Mouse (Mus musculus) mammary gland, adult 2 months (tissue): ENCODE results near the gene Tdrd1. TPM values are rescaled to one million over a fixed set of nuclear protein-coding genes. Genes with fewer than 3 reads are reported as not detected.

Experiments
- polyA plus RNA-seq: library from polyadenylated mRNA; depleted of rRNA; stranded (reverse); fragments of >200 nt; gene quantifications from 2 replicates; pipeline ENCODE4 v1.2.3, GENCODE M21; 2012; ENCODE audit warnings: low replicate concordance; rRNA removed

The Tdrd1 gene
- not detected in 2 replicates for polyA plus RNA-seq

GRCm38 (mm10) chr19:56826047-56826631 is at the start of gene Tdrd1:
Gene Tdrd1 (plus strand): TSS chr19:56826209.

DNA sequence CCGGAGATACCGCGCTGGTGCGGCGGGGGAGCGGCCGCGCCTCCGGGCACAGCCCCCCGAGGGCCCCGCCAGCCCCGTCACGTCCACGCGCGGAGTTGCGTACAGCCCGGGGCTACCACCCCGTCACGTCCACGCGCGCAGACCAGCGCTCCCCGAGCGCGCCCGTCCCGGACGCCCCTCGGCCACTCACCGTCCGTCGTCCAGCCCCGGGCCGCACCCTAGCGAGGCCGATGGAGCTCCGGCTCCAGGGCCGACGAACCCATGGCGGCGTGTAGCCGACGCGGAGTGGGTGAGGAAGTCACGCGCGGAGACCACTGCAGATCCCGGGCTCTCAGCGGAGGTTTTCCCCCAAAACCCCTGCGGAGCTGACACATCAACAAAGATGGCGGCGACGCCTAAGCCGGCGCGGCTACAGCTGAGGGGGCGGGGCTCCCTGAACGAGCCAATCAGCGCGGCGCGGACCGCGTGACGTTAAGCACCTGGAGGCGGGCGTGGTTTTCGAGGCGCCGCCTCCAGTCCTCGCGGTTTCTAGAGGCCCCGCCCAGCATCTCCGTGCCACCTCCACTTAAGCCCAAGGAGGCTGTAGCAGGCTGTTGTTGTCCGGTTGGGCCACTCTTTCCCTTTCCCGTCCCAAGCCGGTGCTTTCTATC is 4.1 kb upstream of the Tdrd1 start, which contains the start of gene Ccdc186:
Ccdc186 (minus strand) TSS at position 393 of the 650 bp plus-strand sequence.

GRCm38 (mm10) chr19:56873816-56874600 is 48.0 kb downstream of the Tdrd1 start, which contains the start of gene Vwa2:
Gene Vwa2 (plus strand): TSS chr19:56874249.

Other genes with a start within 250 kb of the Tdrd1 start
- gene Adrb1, start 104.0 kb upstream of the Tdrd1 start, polyA plus RNA-seq, result 10.1 and 16.3 TPM in 2 replicates
- gene Ccdc186, start 4.0 kb upstream of the Tdrd1 start, polyA plus RNA-seq, result 2.2 and 4.9 TPM in 2 replicates
- gene Vwa2, start 48.0 kb downstream of the Tdrd1 start, polyA plus RNA-seq, result 0.59 and 1.1 TPM in 2 replicates
- 5.5 TPM in 2 replicates for gene Afap1l2, start 182.0 kb downstream of the Tdrd1 start, polyA plus RNA-seq